Mouse (Mus musculus) large intestine, adult 2 months (tissue): ENCODE data around the gene Sox5. TPM values are rescaled to one million over a fixed set of nuclear protein-coding genes. Genes with fewer than 3 reads are reported as not detected.

Experiments used
- DNase-seq: peaks from one replicate; pipeline ENCODE4 v3.0.0-alpha.2; 2012; ENCODE audit warnings: low read depth, low spot score
- WGBS: fragments of 180-500 bp; shearing (Covaris S2); methylation state at CpG from one replicate; pipeline ENCODE4 v1.1.7; 2018; 5-methylcytosine and 5-hydroxymethylcytosine counted together
- polyA plus RNA-seq: library from polyadenylated mRNA; depleted of rRNA; stranded (reverse); fragments of >200 nt; gene quantifications from 2 replicates; pipeline ENCODE4 v1.2.3, GENCODE M21; 2012

Sox5 gene
- polyA plus RNA-seq, 1 experiment: 0.55 TPM

- no peak for DNase-seq
- WGBS: 54% methylated on average over 6 of the region's 6 CpGs
Measured at GRCm38 (mm10) chr6:143862611-143863110, 919.1 kb downstream of the Sox5 start.

GRCm38 (mm10) chr6:143860036-143860435 is 921.7 kb downstream of the Sox5 start:
- DNase-seq: no peak
- WGBS: 79% methylated on average over 7 of the region's 7 CpGs

DNA sequence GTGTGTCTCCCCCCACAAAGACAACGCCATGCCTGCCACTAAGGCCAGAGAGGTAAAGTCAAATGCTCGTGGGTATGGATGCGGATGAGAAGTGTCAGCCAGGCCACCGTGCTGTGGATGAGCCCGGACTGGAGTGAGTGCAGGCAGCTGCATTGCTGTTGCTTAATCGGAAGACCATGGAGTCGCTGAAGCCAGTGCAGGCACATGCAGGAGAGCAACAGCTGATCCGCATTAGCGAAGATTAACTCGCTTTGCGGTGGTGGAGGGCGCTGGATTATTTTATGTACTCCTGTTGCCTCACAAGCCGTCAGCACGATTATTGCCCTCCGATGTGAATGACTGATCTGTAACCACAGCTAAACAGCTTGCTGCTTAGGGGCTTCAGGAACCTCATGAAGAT is 922.2 kb downstream of the Sox5 start:
- DNase-seq: no peak
- WGBS: 79% methylated on average over 15 of the region's 15 CpGs

GRCm38 (mm10) chr6:143858551-143858950 is 923.2 kb downstream of the Sox5 start:
- DNase-seq: no peak

GRCm38 (mm10) chr6:143857376-143857775 is 924.4 kb downstream of the Sox5 start:
- DNase-seq: no peak

More at GRCm38 (mm10) chr6:143858551-143858950, 923.2 kb downstream of the Sox5 start:
- 92% methylated on average over 2 of the region's 2 CpGs for WGBS

DNA sequence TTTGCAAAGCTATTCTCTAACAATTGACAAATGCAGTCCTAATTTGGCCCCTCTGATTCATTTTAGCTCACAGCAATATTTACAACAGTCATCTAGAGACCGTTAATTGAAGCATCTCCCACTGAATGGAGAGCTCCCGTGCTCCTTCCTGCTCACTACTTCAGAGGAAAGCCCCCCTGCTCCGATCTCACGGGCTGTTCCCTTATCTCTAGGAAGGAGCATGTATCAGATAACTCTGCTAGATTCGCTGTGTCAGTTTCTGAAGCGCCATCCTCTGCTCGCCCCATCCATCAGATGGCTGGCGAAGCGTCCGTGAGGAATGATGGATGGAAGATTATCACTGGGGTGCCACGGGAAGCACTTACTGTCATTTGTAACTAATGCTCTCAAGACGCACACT is 926.4 kb downstream of the Sox5 start:
- DNase-seq: no peak
- WGBS: 76% methylated on average over 12 of the region's 12 CpGs

More at GRCm38 (mm10) chr6:143857376-143857775, 924.4 kb downstream of the Sox5 start:
- 86% methylated on average over 7 of the region's 7 CpGs for WGBS

GRCm38 (mm10) chr6:143854031-143854430 is 927.7 kb downstream of the Sox5 start:
- no peak for DNase-seq
- 64% methylated on average over 3 of the region's 3 CpGs for WGBS

DNA sequence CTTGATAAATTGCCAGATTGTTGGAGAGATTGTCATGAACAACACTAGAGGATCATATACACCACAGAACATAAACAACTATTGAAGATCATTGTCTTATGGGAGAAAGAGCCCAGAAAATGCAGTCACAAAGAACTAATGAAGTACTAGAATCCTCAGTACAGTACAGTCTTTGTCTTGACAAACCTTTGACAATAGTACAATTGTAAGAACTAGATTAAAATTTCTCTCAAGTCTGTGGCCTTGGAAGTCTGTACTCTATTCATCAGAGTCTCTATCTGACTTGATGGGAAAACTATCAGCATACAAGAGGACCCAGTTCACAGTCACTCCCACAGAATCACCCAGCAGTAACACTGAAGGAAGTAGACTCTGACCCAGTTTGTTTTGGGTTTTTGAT is 936.0 kb downstream of the Sox5 start:
- DNase-seq: no peak

DNA sequence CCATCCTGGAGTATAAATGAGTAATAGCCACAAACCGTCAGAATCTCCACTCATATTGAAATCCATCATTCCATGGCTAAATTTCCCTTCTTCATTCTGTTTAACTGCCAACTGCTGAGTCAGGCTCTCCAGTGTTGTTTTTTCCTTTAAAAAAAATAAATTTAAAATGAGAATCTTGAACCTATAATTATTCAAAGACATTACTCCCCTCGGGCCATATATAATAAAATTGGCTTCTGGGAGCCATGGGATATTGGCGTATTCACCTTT is 937.1 kb downstream of the Sox5 start:
- DNase-seq: no peak
- 88% methylated on average over 3 of the region's 3 CpGs for WGBS

GRCm38 (mm10) chr6:143843933-143844700 is 937.7 kb downstream of the Sox5 start:
- no peak for DNase-seq
- WGBS: 92% methylated on average over 10 of the region's 10 CpGs

- no peak for DNase-seq
Measured at GRCm38 (mm10) chr6:143841954-143842353, 939.8 kb downstream of the Sox5 start.

GRCm38 (mm10) chr6:143841109-143841638 is 940.6 kb downstream of the Sox5 start:
- 82% methylated on average over 15 of the region's 15 CpGs for WGBS
- DNase-seq: no peak

More at GRCm38 (mm10) chr6:143841954-143842353, 939.8 kb downstream of the Sox5 start:
- 92% methylated on average over 7 of the region's 7 CpGs for WGBS

- DNase-seq: no peak
- WGBS: 80% methylated on average over 9 of the region's 9 CpGs
Measured at GRCm38 (mm10) chr6:143838384-143839076, 943.2 kb downstream of the Sox5 start.

DNA sequence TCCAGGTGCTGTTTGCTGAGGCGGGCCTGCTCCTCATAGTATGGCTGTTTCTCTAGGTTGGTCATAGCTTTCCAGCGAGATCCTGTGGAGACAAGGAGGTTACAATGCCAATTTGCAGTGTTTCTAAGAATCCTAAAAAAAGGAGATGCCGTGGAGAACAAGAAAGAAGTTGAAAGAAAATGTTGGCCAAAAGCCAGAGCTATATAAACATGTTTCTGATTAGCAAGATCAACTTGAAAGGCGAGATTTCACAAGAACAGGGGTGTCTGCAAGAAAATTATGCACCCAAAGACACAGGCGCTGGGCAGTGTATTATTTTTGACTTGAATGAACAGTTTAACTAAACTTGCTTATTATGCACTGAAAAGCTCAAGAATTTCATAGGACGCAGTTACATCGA is 946.4 kb downstream of the Sox5 start:
- 66% methylated on average over 7 of the region's 7 CpGs for WGBS
- no peak for DNase-seq

- no peak for DNase-seq
- 78% methylated on average over 3 of the region's 3 CpGs for WGBS
Measured at GRCm38 (mm10) chr6:143833986-143834385, 947.8 kb downstream of the Sox5 start.

DNA sequence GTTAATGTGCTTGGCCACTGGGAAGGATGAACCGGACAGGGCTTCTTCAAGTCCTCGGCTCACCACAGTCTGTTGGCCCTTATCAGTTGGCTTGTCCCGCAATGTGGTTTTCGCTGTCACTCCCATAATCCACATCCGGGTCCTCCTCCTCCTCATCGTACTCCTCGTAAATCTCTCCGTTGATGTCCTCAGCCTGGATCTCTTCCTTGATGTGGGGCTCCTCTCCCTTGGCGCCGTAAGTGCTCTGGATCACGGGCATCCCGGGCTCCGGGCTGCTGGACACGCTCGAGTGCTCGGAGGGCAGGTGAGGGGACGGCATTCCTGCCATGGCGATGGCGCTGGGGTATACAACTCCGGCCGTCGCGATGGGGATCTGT is 948.6 kb downstream of the Sox5 start:
- no peak for DNase-seq
- 90% methylated on average over 23 of the region's 23 CpGs for whole genome bisulfite sequencing

DNA sequence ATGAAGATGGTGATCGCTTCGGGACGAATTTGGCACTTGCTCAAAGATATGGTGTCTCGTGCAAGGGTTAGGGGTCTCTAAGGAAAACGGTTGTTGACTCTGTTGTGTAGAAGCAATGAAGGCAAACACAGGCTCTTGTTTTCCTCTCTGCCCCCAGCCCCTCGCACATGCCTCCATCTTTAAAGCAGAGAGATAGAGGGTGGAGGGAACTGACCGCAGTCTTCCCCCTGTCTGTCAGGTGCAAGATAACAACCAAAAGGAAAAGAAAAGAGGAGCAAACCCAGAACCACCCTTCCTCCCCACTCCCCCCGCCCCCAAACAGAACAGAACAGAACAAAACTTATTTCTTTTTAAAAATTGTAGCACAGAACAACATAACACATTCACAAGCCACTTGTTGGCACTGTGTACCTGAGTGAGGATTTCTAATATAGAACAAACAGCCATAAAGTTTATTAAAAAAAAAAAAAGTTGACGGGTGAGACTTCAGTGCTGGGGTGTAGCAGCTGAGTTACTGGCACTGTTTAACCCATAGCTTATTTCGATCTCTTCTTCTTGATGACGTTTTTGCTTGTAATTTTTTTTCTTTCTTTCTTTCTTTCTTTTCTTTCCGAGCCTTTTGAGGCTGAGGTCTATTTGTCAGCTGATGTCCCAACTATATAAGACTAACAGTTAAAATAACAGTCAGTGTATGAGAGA is 949.1 kb downstream of the Sox5 start:
- 72% methylated on average over 12 of the region's 12 CpGs for WGBS
- no peak for DNase-seq

DNA sequence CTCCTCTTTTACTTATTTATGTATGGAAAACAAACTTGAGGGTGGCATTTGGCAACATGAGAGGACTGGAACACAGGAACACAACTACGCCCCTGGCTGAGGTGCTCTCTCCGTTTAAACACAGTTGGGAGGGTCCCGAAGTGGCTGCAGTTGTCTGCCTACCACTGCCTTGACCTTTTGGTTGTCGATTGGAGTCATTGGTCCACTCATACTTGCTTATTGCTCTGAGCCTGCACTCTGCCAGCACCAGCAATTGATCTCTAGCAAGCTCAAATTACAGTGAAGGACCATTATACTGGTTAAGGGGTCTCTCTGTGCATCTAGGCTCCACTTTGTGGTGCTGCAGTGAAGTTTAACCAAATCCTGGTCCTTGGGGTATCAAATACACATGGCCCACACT is 950.5 kb downstream of the Sox5 start:
- 66% methylated on average over 4 of the region's 4 CpGs for WGBS
- no peak for DNase-seq

- 60% methylated on average over 2 of the region's 2 CpGs for WGBS
- DNase-seq: no peak
Measured at GRCm38 (mm10) chr6:143830131-143830530, 951.6 kb downstream of the Sox5 start.

DNA sequence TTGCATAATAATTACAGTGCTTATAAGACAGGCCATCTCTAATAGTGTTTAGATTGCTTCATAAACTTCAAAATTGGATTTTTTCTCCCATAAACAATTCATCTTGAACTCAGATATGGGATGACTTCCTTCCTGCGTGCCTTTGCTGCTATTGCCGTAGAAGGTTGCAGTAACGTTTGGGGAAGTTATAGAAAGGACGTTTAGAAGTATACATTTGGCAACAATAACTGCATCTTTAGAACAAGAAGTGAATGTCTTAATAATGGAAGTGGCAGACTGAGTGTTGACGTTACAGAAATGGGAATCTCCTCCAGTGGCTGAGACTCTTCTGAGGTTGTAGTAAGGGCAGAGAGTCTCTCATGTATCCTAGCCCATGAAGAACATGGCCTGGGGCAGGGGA is 955.0 kb downstream of the Sox5 start:
- 75% methylated on average over 5 of the region's 5 CpGs for WGBS
- DNase-seq: no peak
